Mouse (Mus musculus): ENCODE measurements around the gene Megf9. TPM values are rescaled to one million over a fixed set of nuclear protein-coding genes. Genes with fewer than 3 reads are reported as not detected.

Gene Megf9
- polyA plus RNA-seq, 1 experiment from 2014 or later = 35.5 TPM

DNA sequence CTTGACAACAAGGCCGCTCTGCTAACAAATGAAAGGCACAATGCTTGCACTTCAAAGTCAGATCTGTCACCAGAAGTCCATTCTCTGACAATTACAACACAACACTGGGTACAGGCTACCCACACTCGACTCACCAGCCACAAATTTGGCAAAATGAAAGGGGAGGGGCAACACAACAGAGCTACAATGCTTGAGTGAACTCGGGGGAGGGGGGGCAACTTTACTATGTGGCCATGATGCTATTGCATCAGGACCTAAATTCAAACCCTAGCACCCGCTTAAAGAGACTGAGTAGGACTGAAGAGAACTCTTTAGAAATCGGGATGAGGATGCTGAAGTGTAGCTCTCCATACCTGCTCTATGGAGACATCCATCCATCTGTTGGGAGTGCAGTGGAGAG lies 135.3 kb downstream of the Megf9 start:
- Histone ChIP-seq H3K9ac (no peak overlapping the region), H3K27me3 (no peaks in the 10 kb centered on the region), H3K4me1 (no peaks in the 10 kb centered on the region), H3K4me2 (replicated peaks) (no peak overlapping the region), H3K4me3 (no peak overlapping the region), H3K9me3 (replicated peaks) (no peaks in the 10 kb centered on the region), H3K36me3 (peaks cover 11% of the 10 kb centered on the region), H3K27ac (0 out of 2 replicates have a peak overlapping the region, but pooled peaks have one; percentile 5)
- WGBS = 78% methylated on average over 5 of the region's 5 CpGs
- ATAC-seq (ENCODE audit: low FRiP score) = no peak

DNA sequence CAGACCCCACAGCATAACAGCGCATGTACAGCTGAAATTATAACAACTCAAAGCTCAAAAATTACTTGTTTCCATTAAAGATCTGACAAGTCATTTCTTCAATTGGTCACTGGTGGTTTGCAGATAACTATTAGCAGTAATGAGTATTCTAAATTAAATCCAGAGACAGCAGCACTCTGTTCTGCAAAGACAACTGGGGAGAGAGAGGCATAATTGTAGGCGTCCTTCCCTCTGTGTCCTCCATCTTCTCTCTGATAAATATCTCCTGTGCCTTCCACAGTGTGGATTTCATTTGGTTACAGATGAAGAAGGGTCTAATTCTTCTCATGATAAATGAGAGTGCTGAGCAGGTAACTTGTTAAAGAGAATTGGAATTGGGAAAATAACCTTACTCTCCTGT lies 135.7 kb downstream of the Megf9 start:
- ATAC-seq (ENCODE audit: low FRiP score) = no peak
- H3K4me3 ChIP-seq = no peak overlapping the region
- 84% methylated on average over 2 of the region's 2 CpGs for WGBS
- no peak overlapping the region for H3K4me2 ChIP-seq (replicated peaks)
- no peaks in the 10 kb centered on the region for H3K27me3 ChIP-seq
- no peaks in the 10 kb centered on the region for H3K4me1 ChIP-seq
- H3K27ac ChIP-seq = no peak overlapping the region
- peaks cover 11% of the 10 kb centered on the region for H3K36me3 ChIP-seq
- H3K9me3 ChIP-seq (replicated peaks) = no peaks in the 10 kb centered on the region
- H3K9ac ChIP-seq = no peak overlapping the region

- Histone ChIP-seq H3K36me3 (peaks cover 6% of the 10 kb centered on the region), H3K27me3 (no peaks in the 10 kb centered on the region), H3K4me3 (no peak overlapping the region), H3K4me1 (no peaks in the 10 kb centered on the region), H3K9ac (no peak overlapping the region), H3K9me3 (replicated peaks) (no peaks in the 10 kb centered on the region), H3K27ac (no peak overlapping the region), H3K4me2 (replicated peaks) (no peak overlapping the region)
- no peak for ATAC-seq (ENCODE audit: low FRiP score)
- 82% methylated on average over 4 of the region's 4 CpGs for WGBS
Measured at GRCm38 (mm10) chr4:70398088-70398487, 136.7 kb downstream of the Megf9 start.

GRCm38 (mm10) chr4:70396701-70397100 lies 138.1 kb downstream of the Megf9 start:
- no peak for ATAC-seq (ENCODE audit: low FRiP score)
- Histone ChIP-seq H3K36me3 (peaks cover 2% of the 10 kb centered on the region; the same call in 1 of the 2 replicates), H3K4me2 (replicated peaks) (no peak overlapping the region), H3K4me3 (no peak overlapping the region), H3K27ac (no peak overlapping the region), H3K27me3 (no peaks in the 10 kb centered on the region), H3K9me3 (replicated peaks) (no peaks in the 10 kb centered on the region), H3K4me1 (no peaks in the 10 kb centered on the region), H3K9ac (no peak overlapping the region)
- WGBS = 94% methylated on average over 5 of the region's 5 CpGs

- 84% methylated on average over 2 of the region's 2 CpGs for WGBS
- Histone ChIP-seq H3K36me3 (0 out of 2 replicates have a peak, but pooled peaks cover 2% of the 10 kb centered on the region), H3K9ac (no peak overlapping the region), H3K4me2 (replicated peaks) (no peak overlapping the region), H3K27me3 (no peaks in the 10 kb centered on the region), H3K27ac (no peak overlapping the region), H3K9me3 (replicated peaks) (no peaks in the 10 kb centered on the region), H3K4me3 (no peak overlapping the region), H3K4me1 (no peaks in the 10 kb centered on the region)
- no peak for ATAC-seq (ENCODE audit: low FRiP score)
Measured at GRCm38 (mm10) chr4:70394736-70395135, 140.1 kb downstream of the Megf9 start.

DNA sequence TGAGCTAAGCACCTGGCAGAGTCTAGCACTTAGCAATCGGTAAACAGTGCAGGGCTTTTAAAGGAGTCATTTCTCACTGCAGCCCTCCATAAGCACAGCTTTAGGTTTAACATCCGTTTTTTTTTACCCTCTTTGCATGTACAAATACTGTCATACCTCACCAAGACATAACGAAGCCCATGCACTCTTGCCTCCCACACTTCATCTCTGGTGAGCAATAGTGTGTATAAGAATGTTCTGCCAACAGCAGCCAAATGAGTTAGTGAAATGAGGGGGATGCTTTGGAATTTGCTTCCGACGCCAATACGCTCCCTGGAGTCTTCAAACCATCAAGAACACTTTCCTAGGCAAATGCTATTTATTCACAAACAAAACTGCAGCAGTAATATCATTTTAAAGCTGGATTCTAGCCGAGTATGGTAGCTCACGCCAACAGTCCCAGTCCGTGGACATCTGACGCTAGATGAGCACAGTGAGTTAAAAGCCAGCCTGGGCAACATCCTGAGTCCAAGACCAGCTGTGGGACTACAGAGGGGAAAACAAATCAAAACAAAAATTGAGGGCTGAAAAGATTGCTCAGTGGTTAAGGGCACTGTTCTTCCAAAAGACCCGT lies 142.9 kb downstream of the Megf9 start:
- WGBS = 92% methylated on average over 11 of the region's 11 CpGs
- no peaks in the 10 kb centered on the region for H3K36me3 ChIP-seq
- no peak overlapping the region for H3K4me2 ChIP-seq (replicated peaks)
- no peak overlapping the region for H3K4me3 ChIP-seq
- ATAC-seq (ENCODE audit: low FRiP score) = no peak
- H3K9ac ChIP-seq = no peak overlapping the region
- no peaks in the 10 kb centered on the region for H3K4me1 ChIP-seq
- H3K27me3 ChIP-seq = no peaks in the 10 kb centered on the region
- H3K9me3 ChIP-seq (replicated peaks) = no peaks in the 10 kb centered on the region
- no peak overlapping the region for H3K27ac ChIP-seq

GRCm38 (mm10) chr4:70391073-70391472 lies 143.7 kb downstream of the Megf9 start:
- no peak overlapping the region for H3K27ac ChIP-seq
- H3K9ac ChIP-seq = no peak overlapping the region
- H3K4me1 ChIP-seq = no peaks in the 10 kb centered on the region
- H3K4me3 ChIP-seq = no peak overlapping the region
- no peaks in the 10 kb centered on the region for H3K9me3 ChIP-seq (replicated peaks)
- H3K36me3 ChIP-seq = no peaks in the 10 kb centered on the region
- ATAC-seq (ENCODE audit: low FRiP score) = no peak
- 86% methylated on average over 9 of the region's 9 CpGs for WGBS
- no peak overlapping the region for H3K4me2 ChIP-seq (replicated peaks)
- H3K27me3 ChIP-seq = no peaks in the 10 kb centered on the region

DNA sequence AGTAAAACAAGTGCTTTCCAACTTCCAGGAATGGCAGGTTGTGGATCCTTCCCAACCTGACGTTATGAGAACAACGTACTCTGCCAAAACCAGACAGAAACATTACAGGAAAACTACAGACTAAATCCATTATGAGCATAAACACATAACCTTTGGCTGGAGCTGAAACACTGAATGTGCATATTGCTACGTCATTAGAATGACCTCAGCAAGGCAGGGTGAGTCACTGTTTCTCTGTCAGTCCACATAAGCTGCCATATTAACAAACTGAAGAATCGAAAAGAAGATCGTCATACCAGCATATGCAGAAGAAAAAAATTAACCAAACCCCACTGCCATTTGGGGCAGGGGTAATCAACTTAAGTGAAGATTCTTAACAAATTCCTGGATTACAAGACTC lies 148.6 kb downstream of the Megf9 start:
- WGBS = 96% methylated on average over 5 of the region's 5 CpGs
- Histone ChIP-seq H3K4me2 (replicated peaks) (no peak overlapping the region), H3K4me3 (no peak overlapping the region), H3K9ac (no peak overlapping the region), H3K36me3 (no peaks in the 10 kb centered on the region), H3K27me3 (no peaks in the 10 kb centered on the region), H3K4me1 (no peaks in the 10 kb centered on the region), H3K9me3 (replicated peaks) (no peaks in the 10 kb centered on the region), H3K27ac (no peak overlapping the region)
- no peak for ATAC-seq (ENCODE audit: low FRiP score)

DNA sequence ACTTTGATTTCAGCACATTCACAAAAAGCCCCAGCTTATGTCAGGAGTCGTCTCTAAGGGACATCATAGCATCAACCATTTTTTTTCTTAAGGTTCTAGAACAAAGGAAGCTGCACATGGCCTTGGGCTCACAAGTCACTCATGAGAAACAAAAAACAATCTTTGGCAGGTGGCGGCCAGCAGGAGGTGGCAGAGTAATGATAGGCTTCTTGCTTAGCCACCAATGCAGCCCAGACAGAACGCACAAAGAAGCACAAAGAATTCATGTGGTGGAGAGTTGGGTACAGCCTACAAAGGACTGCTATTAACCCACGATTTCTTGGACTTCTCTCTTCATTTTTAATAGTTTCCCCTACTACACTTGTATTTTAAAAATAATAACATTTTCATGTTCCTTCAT lies 157.4 kb downstream of the Megf9 start:
- Histone ChIP-seq H3K4me2 (replicated peaks) (no peak overlapping the region), H3K27me3 (no peaks in the 10 kb centered on the region), H3K4me1 (no peaks in the 10 kb centered on the region), H3K36me3 (peaks cover 16% of the 10 kb centered on the region), H3K9ac (no peak overlapping the region), H3K4me3 (no peak overlapping the region), H3K9me3 (replicated peaks) (no peaks in the 10 kb centered on the region), H3K27ac (no peak overlapping the region)
- no peak for ATAC-seq (ENCODE audit: low FRiP score)
- WGBS = 67% methylated on average over 4 of the region's 4 CpGs

Other genes with a start within 250 kb of the Megf9 start
- 24.2 and 30.4 TPM in 2 replicates for gene Cdk5rap2, start 124.6 kb downstream of the Megf9 start, polyA plus RNA-seq (2016; fragmentation: Nextera tagmentation; extraction: Ambion mirVana)